In genomic region chr13:30235056-30235750, GRCm38 (mm10) we compare ENCODE assay signal across 9 mouse cellular contexts.
DNase-seq lines count a peak whose midpoint lies in the region; ATAC-seq and TF ChIP-seq lines count a peak whose summit lies in the region.
"Had no signal": no experiment of that assay in that cellular context is flagged by ENCODE, and none has a peak within 500 bp of the region (broad histone marks: within the 10 kb centered on the region; RNA-seq: fewer than 3 reads in every experiment).

No protein-coding gene starts in this region.

- H3K79me2 ChIP-seq in liver, adult 2 months (ENCODE audit: control insufficient read depth, insufficient read depth, low read length) = no peaks in the 10 kb centered on the region

- no peaks in the 10 kb centered on the region for H3K9me3 ChIP-seq in liver, embryonic 11.5 days (ENCODE audit: control insufficient read depth, low read length)
- H3K9me3 ChIP-seq in limb, embryonic 13.5 days = no peaks in the 10 kb centered on the region

- H3K4me2 ChIP-seq in liver, embryonic 11.5 days = no peak overlapping the region
- H3K4me2 ChIP-seq in limb, embryonic 13.5 days (replicated peaks) = peak overlapping the region; percentile 37

- no peak for TF ChIP-seq POLR2A in liver, adult 2 months (IDR thresholded peaks at IDR 0.05; ENCODE audit: extremely low read depth, insufficient read depth, low read length)

- H3K4me3 ChIP-seq in liver, adult 2 months (ENCODE audit: insufficient read depth, low read depth, low read length) = no peak overlapping the region
- H3K4me3 ChIP-seq in liver, embryonic 11.5 days (ENCODE audit: low read depth, low read length) = no peak overlapping the region
- H3K4me3 ChIP-seq in limb, embryonic 13.5 days = no peak overlapping the region

- H3K4me1 ChIP-seq in liver, adult 2 months (ENCODE audit: control insufficient read depth, insufficient read depth, low read length) = peaks cover 5% of the 10 kb centered on the region; the same call in 1 of the 2 replicates
- no peaks in the 10 kb centered on the region for H3K4me1 ChIP-seq in liver, embryonic 11.5 days (replicated peaks; ENCODE audit: control insufficient read depth, insufficient read depth, low read length)
- peaks cover 19% of the 10 kb centered on the region for H3K4me1 ChIP-seq in limb, embryonic 13.5 days

- no peaks in the 10 kb centered on the region for H3K27me3 ChIP-seq in liver, adult 2 months (ENCODE audit: control insufficient read depth, insufficient read depth, low read length)
- H3K27me3 ChIP-seq in liver, embryonic 11.5 days (replicated peaks; ENCODE audit: control insufficient read depth, insufficient read depth, low read length) = no peaks in the 10 kb centered on the region
- H3K27me3 ChIP-seq in limb, embryonic 13.5 days = no peaks in the 10 kb centered on the region

- 54% methylated on average over 11 of the region's 11 CpGs for WGBS in liver, adult 2 months
- WGBS in liver, embryonic 11.5 days = 75% methylated on average over 11 of the region's 11 CpGs
- WGBS in limb, embryonic 13.5 days = 29% methylated on average over 11 of the region's 11 CpGs

- no peak overlapping the region for H3K27ac ChIP-seq in liver, adult 2 months (replicated peaks; ENCODE audit: insufficient read depth, low read depth, low read length)
- H3K27ac ChIP-seq in liver, embryonic 11.5 days (ENCODE audit: low read depth, low read length) = no peak overlapping the region
- peak overlapping the region; percentile 63 for H3K27ac ChIP-seq in limb, embryonic 13.5 days

- no peaks in the 10 kb centered on the region for H3K36me3 ChIP-seq in liver, adult 2 months (ENCODE audit: control insufficient read depth, insufficient read depth, low read length)
- no peaks in the 10 kb centered on the region for H3K36me3 ChIP-seq in liver, embryonic 11.5 days (ENCODE audit: control insufficient read depth, insufficient read depth, low read length)
- no peaks in the 10 kb centered on the region for H3K36me3 ChIP-seq in limb, embryonic 13.5 days

- no peak for TF ChIP-seq CTCF in liver, adult 2 months (IDR thresholded peaks at IDR 0.05; ENCODE audit: low read depth, low read length)

- DNase-seq in adrenal gland, postnatal 14 days = peak; percentile 34
- no peak for DNase-seq in adrenal gland, postnatal 25 days
- DNase-seq in liver, adult 2 months (ENCODE audit: extremely low read depth, low read depth, low spot score) = peak; percentile 85
- no peak for DNase-seq in liver, embryonic 11.5 days (ENCODE audit: low spot score)
- DNase-seq in fibroblast of lung, adult 2 months (ENCODE audit: low read depth) = peak; percentile 68
- DNase-seq in layer of hippocampus, adult 8-10 months (ENCODE audit: low spot score in 2 of 2) = no peak
- no peak for DNase-seq in thymus, postnatal 10 days (ENCODE audit: low spot score in 2 of 2)
- DNase-seq: B cell, adult 2 months had no signal

- H3K9ac ChIP-seq in liver, adult 2 months (ENCODE audit: low read depth, low read length) = no peak overlapping the region
- H3K9ac ChIP-seq in liver, embryonic 11.5 days (ENCODE audit: low read depth, low read length) = no peak overlapping the region
- no peak overlapping the region for H3K9ac ChIP-seq in limb, embryonic 13.5 days

- no peak for ATAC-seq in liver, embryonic 11.5 days (replicated peaks; ENCODE audit: low FRiP score)
- ATAC-seq in limb, embryonic 13.5 days (ENCODE audit: low FRiP score, low read depth) = peak; percentile 89

Comparison
In these comparisons a context has a peak if more than half of its experiments do, and no peak if none do; other contexts are left out.
1. DNase-seq: peak in adrenal gland, postnatal 14 days (single experiment), liver, adult 2 months (single experiment) and fibroblast of lung, adult 2 months (single experiment); none in adrenal gland, postnatal 25 days (single experiment), liver, embryonic 11.5 days (single experiment), layer of hippocampus, adult 8-10 months (0 of 2) and thymus, postnatal 10 days (0 of 2).